Mouse (Mus musculus) liver, embryonic 16.5 days (tissue): ENCODE measurements around the gene Slit3. TPM values are rescaled to one million over a fixed set of nuclear protein-coding genes. Genes with fewer than 3 reads are reported as not detected.

ENCODE experiments used
- ATAC-seq: fragments of 200-750 bp; cut with Nextera tagmentation; 2 replicates; pipeline ENCODE4 v1.8.0; 2017; ENCODE audit warnings: low read depth, mild to moderate bottlenecking, moderate number of reproducible peaks, moderate library complexity
- H3K27ac ChIP-seq: fragments of 300-500 bp; sonication (generic); 2 replicates; pipeline ENCODE4 v1.5.1; 2014; ENCODE audit warnings: mild to moderate bottlenecking, low read length
- H3K27me3 ChIP-seq: fragments of 300-500 bp; sonication (generic); 2 replicates; pipeline ENCODE4 v1.6.1; 2014; ENCODE audit warnings: low read depth, low read length, mixed read lengths; ENCODE audit not compliant: control insufficient read depth, insufficient read depth
- H3K36me3 ChIP-seq: fragments of 300-500 bp; sonication (generic); 2 replicates; pipeline ENCODE4 v1.6.1; 2014; ENCODE audit warnings: mild to moderate bottlenecking; ENCODE audit not compliant: control insufficient read depth, insufficient read depth
- H3K4me1 ChIP-seq: fragments of 300-500 bp; sonication (generic); 2 replicates; pipeline ENCODE4 v1.6.1; 2014; ENCODE audit warnings: low read depth, low read length, mixed read lengths; ENCODE audit not compliant: control insufficient read depth
- H3K4me2 ChIP-seq: fragments of 300-500 bp; sonication (generic); 2 replicates; pipeline ENCODE4 v1.6.1; 2014; ENCODE audit warnings: low read depth, low read length, mixed read lengths
- H3K4me3 ChIP-seq: fragments of 300-500 bp; sonication (generic); 2 replicates; pipeline ENCODE4 v1.5.1; 2014; ENCODE audit warnings: low read depth, mild to moderate bottlenecking, low read length
- H3K9ac ChIP-seq: fragments of 300-500 bp; sonication (generic); 2 replicates; pipeline ENCODE4 v1.6.1; 2014; ENCODE audit warnings: low read depth, low read length
- H3K9me3 ChIP-seq: fragments of 300-500 bp; sonication (generic); replicated peaks from 2 replicates; pipeline ENCODE4 v1.6.1; 2016; ENCODE audit warnings: low read length; ENCODE audit not compliant: control insufficient read depth
- WGBS: fragments of 180-500 bp; shearing (Covaris S2); extraction: QIAGEN DNeasy Blood & Tissue Kit; methylation state at CpG from one replicate; pipeline ENCODE4 v1.1.7; 2014; ENCODE audit not compliant: insufficient replicate concordance; 5-methylcytosine and 5-hydroxymethylcytosine counted together
- polyA plus RNA-seq: library from polyadenylated mRNA; unstranded; fragments of >200 nt; fragmentation: Nextera tagmentation; extraction: Ambion mirVana; gene quantifications from 2 replicates; pipeline ENCODE4 v1.2.1, GENCODE M21; 2015

The Slit3 gene
- polyA plus RNA-seq, 1 experiment from 2014 or later, result 0.22 TPM

DNA sequence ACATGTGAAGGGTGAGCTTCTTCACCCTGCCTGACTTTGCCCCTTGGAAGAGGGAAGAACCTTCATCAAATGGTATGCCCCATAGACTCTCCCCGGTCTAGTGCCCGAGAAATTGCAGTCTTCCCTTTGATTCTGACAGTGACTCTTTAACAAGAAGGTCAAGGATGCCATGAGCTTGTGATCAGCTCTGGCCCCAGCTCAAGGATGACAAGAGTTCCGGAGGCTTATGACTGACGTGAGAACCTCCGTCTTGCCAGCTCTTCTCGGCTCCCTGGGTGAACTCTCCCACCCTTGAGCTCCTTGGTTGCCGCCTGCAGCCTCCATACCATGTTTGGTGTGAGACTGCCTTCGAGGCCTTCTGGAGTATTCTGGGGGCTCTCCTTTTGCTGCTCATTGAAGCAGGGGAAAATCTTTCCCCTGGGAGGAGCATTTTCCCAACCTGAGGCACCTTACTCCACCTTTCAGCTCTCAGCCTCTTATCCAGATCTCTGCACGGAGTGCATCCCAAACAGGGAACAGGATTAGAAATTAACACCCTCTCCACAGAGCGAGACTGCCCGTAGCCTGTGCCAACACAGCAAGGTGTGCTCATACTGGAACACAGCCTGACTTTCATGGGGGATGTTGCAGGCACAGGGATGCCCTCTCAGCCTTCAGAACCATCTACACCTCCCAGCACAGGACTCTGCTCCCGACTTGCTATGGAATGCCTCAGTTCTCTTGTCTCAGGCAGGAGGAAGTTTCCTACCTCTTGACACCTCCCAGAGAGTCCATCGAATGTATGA lies 224.9 kb downstream of the Slit3 start:
- H3K9me3 ChIP-seq, result no peaks in the 10 kb centered on the region
- H3K27me3 ChIP-seq, result no peaks in the 10 kb centered on the region
- H3K4me1 ChIP-seq, result no peaks in the 10 kb centered on the region
- no peaks in the 10 kb centered on the region for H3K36me3 ChIP-seq
- no peak overlapping the region for H3K4me3 ChIP-seq
- no peak overlapping the region for H3K4me2 ChIP-seq
- no peak overlapping the region for H3K9ac ChIP-seq
- no peak for ATAC-seq
- 58% methylated on average over 13 of the region's 13 CpGs for WGBS
- H3K27ac ChIP-seq, result no peak overlapping the region

DNA sequence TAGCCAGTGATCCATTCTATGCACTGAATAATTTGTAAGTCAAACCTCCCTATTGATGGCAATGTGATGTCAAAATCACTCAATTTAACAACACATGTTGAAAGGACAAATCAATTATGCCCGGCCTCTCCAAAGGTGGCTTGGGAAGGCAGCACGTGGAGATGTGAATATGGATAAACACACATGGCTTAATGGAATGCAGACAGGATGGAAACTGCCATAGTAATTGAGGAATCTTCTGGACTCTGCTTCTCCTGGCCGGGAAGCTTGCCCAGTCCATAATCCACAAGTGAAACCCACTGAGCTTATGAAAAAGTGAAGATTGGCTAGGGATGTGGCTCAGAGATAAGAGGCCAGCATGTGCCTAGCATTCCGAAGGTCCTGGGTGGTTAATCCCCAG lies 227.1 kb downstream of the Slit3 start:
- H3K4me2 ChIP-seq, result no peak overlapping the region
- no peaks in the 10 kb centered on the region for H3K36me3 ChIP-seq
- no peak overlapping the region for H3K9ac ChIP-seq
- no peaks in the 10 kb centered on the region for H3K4me1 ChIP-seq
- H3K27me3 ChIP-seq, result no peaks in the 10 kb centered on the region
- no peak overlapping the region for H3K27ac ChIP-seq
- no peaks in the 10 kb centered on the region for H3K9me3 ChIP-seq
- WGBS, result 54% methylated on average over 4 of the region's 4 CpGs
- no peak for ATAC-seq
- no peak overlapping the region for H3K4me3 ChIP-seq

DNA sequence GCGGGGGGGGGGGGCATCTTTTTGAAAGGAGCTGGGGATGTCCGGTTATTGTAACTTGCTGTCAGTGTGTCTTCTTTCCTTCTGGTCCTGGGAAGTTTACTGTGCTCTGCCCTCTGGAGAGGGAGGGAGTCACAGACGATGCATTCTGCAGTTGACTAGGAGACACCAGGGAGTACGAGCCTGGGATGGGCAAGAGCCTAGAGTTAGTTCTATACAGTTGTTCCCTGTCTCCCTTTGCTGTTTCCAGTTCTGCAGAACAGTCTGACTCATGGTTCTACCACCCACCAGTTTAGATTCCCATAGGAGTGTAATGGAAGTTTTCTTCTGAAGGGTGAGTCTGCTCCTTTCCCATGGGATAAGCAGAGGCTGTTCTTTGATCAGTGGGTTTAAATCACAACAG lies 229.9 kb downstream of the Slit3 start:
- Histone ChIP-seq H3K9ac (no peak overlapping the region), H3K4me2 (no peak overlapping the region), H3K9me3 (no peaks in the 10 kb centered on the region), H3K4me3 (no peak overlapping the region), H3K36me3 (no peaks in the 10 kb centered on the region), H3K27me3 (no peaks in the 10 kb centered on the region), H3K27ac (no peak overlapping the region), H3K4me1 (no peaks in the 10 kb centered on the region)
- ATAC-seq, result no peak
- 37% methylated on average over 4 of the region's 4 CpGs for WGBS

DNA sequence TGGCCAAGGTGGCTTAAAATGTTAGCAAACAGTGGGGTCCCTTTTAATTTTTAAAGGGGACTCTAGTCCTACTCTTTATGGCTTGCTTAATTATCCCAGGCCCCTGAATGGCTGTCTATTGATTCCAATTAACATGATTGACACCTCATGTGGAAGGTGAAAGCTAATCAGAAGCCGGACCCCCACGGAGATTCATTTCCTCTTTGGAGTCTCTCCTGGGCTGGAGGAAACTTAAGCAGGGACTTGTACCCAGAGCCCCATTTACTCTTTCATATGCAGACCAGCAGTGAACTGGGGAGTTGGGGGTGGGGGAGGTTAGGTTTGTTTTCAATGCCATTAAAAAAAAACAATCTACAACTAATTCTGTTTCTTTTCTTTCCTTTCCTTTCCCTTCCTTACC lies 230.4 kb downstream of the Slit3 start:
- Histone ChIP-seq H3K9ac (no peak overlapping the region), H3K27me3 (no peaks in the 10 kb centered on the region), H3K4me1 (no peaks in the 10 kb centered on the region), H3K9me3 (no peaks in the 10 kb centered on the region), H3K27ac (no peak overlapping the region), H3K4me2 (no peak overlapping the region), H3K36me3 (no peaks in the 10 kb centered on the region), H3K4me3 (no peak overlapping the region)
- ATAC-seq, result no peak
- WGBS, result 18% methylated on average over 2 of the region's 2 CpGs

DNA sequence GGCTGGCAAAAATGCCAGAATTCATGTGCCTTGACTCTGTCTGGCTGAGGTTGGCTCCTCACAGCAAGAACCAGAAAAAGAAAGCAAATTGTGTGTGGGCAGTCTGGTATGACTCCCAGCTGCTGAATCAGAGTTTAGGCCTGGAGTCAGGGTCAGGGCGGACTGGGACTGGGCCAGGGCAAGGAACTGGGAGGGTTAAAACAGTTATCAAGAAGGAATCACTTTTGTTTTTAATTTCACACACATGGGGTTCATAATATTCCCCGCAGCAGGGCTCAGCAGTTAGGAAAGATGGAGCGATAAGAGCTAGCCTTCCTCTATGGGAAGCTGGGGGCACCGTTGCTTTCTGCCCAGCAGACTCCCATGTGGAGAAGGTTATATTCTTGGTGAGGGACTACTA lies 234.8 kb downstream of the Slit3 start:
- no peak overlapping the region for H3K4me2 ChIP-seq
- no peak overlapping the region for H3K4me3 ChIP-seq
- no peak overlapping the region for H3K27ac ChIP-seq
- H3K36me3 ChIP-seq, result no peaks in the 10 kb centered on the region
- 61% methylated on average over 4 of the region's 4 CpGs for WGBS
- no peaks in the 10 kb centered on the region for H3K27me3 ChIP-seq
- no peak for ATAC-seq
- no peak overlapping the region for H3K9ac ChIP-seq
- no peaks in the 10 kb centered on the region for H3K9me3 ChIP-seq
- H3K4me1 ChIP-seq, result no peaks in the 10 kb centered on the region

DNA sequence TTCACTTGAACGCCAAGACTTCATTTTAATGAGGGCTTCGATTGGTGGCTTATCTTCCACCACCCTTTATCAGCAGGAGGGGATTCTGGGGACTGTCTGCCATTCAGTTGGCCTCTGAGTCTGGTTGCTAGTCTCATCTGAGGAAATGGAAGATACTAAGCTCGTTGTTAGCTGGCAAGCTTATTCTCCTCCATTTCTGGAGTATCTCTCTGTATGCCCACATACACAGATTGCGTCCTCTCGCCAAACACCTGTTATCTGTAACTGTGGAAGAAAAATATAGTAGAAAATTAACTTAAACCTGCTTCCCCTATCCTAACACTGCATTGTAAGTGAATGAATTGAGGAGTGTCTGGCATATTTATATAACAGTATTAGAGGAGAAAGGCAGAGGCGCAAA lies 240.0 kb downstream of the Slit3 start:
- WGBS, result 62% methylated on average over 6 of the region's 6 CpGs
- no peak for ATAC-seq
- H3K9ac ChIP-seq, result no peak overlapping the region

DNA sequence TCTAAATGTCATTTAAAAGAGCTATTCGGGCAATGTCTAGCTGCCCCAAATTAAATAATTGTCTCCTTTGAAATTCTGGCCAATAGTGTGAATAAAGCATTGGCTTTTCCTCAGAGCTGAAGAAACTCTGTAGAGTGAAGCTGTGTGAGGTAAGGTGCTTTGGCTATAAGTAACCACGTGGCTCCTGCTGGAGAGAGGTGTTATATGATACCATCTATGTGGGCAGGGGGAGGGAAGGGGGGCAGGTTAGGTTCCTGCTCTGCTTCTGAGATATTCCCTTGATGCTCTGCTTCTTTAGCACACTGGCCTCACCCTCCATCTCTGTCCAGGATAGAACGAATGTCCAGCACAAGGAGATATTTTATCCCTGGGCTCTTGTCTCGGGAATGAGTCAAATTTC lies 242.0 kb downstream of the Slit3 start:
- no peak overlapping the region for H3K9ac ChIP-seq
- no peak overlapping the region for H3K27ac ChIP-seq
- no peak overlapping the region for H3K4me2 ChIP-seq
- no peak overlapping the region for H3K4me3 ChIP-seq
- H3K36me3 ChIP-seq, result no peaks in the 10 kb centered on the region
- WGBS, result 46% methylated on average over 4 of the region's 4 CpGs
- H3K27me3 ChIP-seq, result no peaks in the 10 kb centered on the region
- H3K9me3 ChIP-seq, result no peaks in the 10 kb centered on the region
- H3K4me1 ChIP-seq, result no peaks in the 10 kb centered on the region
- ATAC-seq, result no peak

More for the DNA sequence above, 240.0 kb downstream of the Slit3 start:
- Histone ChIP-seq H3K27ac (no peak overlapping the region), H3K9me3 (no peaks in the 10 kb centered on the region), H3K4me3 (no peak overlapping the region), H3K36me3 (no peaks in the 10 kb centered on the region), H3K4me2 (no peak overlapping the region), H3K27me3 (no peaks in the 10 kb centered on the region), H3K4me1 (no peaks in the 10 kb centered on the region)

DNA sequence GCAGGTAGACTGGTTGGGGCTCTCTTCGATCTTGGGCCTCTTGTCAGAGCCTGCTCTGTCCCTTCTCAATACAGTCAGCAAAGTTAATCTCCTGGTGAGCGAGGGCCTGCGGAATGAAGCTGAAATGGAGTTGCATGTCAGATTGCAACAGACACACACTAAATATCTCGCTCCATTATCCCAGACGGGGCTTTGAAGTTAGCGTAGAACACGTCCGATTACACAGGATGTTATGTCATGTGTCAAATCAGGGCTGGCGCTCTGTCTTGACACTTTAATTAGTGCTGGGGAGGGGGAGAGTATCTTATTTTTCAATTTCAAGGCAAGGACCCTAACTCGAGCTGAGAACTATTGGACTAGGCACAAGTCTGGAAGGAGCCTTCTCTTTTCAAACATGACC lies 243.4 kb downstream of the Slit3 start:
- no peaks in the 10 kb centered on the region for H3K9me3 ChIP-seq
- no peaks in the 10 kb centered on the region for H3K27me3 ChIP-seq

DNA sequence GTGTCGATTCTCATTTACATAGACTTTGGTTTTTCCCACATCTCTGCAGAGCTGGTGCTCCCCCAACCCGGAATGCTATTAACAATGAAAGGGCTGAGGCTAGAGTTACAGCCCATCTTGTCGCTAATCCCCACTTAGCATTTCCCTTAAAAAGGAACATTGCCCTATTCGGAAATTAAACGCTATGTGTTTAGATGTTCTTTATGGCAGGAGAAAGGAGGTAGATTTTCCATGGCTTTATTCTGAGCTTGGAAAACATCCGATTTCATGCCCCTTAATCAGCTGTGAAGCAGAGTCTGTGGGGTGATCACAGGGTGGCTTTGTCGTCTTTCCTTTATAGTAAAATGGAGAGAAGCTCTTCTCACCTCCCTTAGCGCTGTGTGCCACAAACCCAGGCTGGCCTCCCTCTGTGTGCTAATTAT lies 244.5 kb downstream of the Slit3 start:
- WGBS, result 30% methylated on average over 8 of the region's 8 CpGs
- H3K9me3 ChIP-seq, result no peaks in the 10 kb centered on the region

More for the DNA sequence above, 243.4 kb downstream of the Slit3 start:
- no peaks in the 10 kb centered on the region for H3K36me3 ChIP-seq
- H3K4me3 ChIP-seq, result no peak overlapping the region
- 65% methylated on average over 10 of the region's 10 CpGs for WGBS
- H3K4me1 ChIP-seq, result no peaks in the 10 kb centered on the region
- no peak overlapping the region for H3K27ac ChIP-seq
- H3K9ac ChIP-seq, result no peak overlapping the region
- ATAC-seq, result no peak
- no peak overlapping the region for H3K4me2 ChIP-seq

More for the DNA sequence above, 244.5 kb downstream of the Slit3 start:
- Histone ChIP-seq H3K27me3 (no peaks in the 10 kb centered on the region), H3K9ac (no peak overlapping the region), H3K4me2 (no peak overlapping the region), H3K4me3 (no peak overlapping the region), H3K36me3 (no peaks in the 10 kb centered on the region), H3K4me1 (no peaks in the 10 kb centered on the region), H3K27ac (no peak overlapping the region)
- ATAC-seq, result no peak
